Mouse (Mus musculus): Measurements from ENCODE around the gene Upf1.

Upf1 gene

GRCm38 (mm10) chr8:70353194-70353817 is at the start of gene Upf1:
Gene Upf1, minus strand, starts transcription at chr8:70353278.
- peak; percentile 98 to 99 for DNase-seq

- DNase-seq = no peak
Measured at GRCm38 (mm10) chr8:70397611-70398563, 44.8 kb upstream of the Upf1 start.

- no peak for DNase-seq
Measured at GRCm38 (mm10) chr8:70396184-70396583, 43.1 kb upstream of the Upf1 start.

GRCm38 (mm10) chr8:70395649-70396048 is 42.6 kb upstream of the Upf1 start:
- no peak for DNase-seq

GRCm38 (mm10) chr8:70394269-70394998 is 41.4 kb upstream of the Upf1 start:
- no peak for DNase-seq

- DNase-seq = no peak
Measured at GRCm38 (mm10) chr8:70393087-70393486, 40.0 kb upstream of the Upf1 start.

GRCm38 (mm10) chr8:70389678-70390077 is 36.6 kb upstream of the Upf1 start:
- DNase-seq = no peak

- DNase-seq = peak; percentile 51 to 73
Measured at GRCm38 (mm10) chr8:70383287-70383686, 30.2 kb upstream of the Upf1 start.

- DNase-seq = no peak
Measured at GRCm38 (mm10) chr8:70380069-70380468, 27.0 kb upstream of the Upf1 start.

GRCm38 (mm10) chr8:70377049-70377448 is 24.0 kb upstream of the Upf1 start:
- DNase-seq = no peak

- DNase-seq = no peak
Measured at GRCm38 (mm10) chr8:70376275-70376741, 23.2 kb upstream of the Upf1 start.

- DNase-seq = no peak
Measured at GRCm38 (mm10) chr8:70375212-70375859, 22.3 kb upstream of the Upf1 start.

- DNase-seq = peak; percentile 84 to 86
Measured at GRCm38 (mm10) chr8:70374318-70374927, 21.3 kb upstream of the Upf1 start.

GRCm38 (mm10) chr8:70373397-70374317 is 20.6 kb upstream of the Upf1 start, which contains the start of gene Comp:
Gene Comp, plus strand, starts transcription at chr8:70373558.
- DNase-seq = no peak

GRCm38 (mm10) chr8:70371951-70372350 is 18.9 kb upstream of the Upf1 start:
- peak; percentile 58 to 79 for DNase-seq

GRCm38 (mm10) chr8:70370476-70370875 is 17.4 kb upstream of the Upf1 start:
- DNase-seq = no peak

GRCm38 (mm10) chr8:70366588-70366987 is 13.5 kb upstream of the Upf1 start:
- DNase-seq = no peak

- peak; percentile 78 to 81 for DNase-seq
Measured at GRCm38 (mm10) chr8:70364066-70364465, 11.0 kb upstream of the Upf1 start.

- no peak for DNase-seq
Measured at GRCm38 (mm10) chr8:70361484-70362032, 8.5 kb upstream of the Upf1 start.

GRCm38 (mm10) chr8:70360769-70361168 is 7.7 kb upstream of the Upf1 start:
- peak in 1 of 2 experiments; percentile 34 for DNase-seq

- peak; percentile 25 to 43 for DNase-seq
Measured at GRCm38 (mm10) chr8:70359411-70359810, 6.3 kb upstream of the Upf1 start.

Data from kidney, adult 8-10 months (tissue).